Mouse (Mus musculus): Measurements from ENCODE around the gene Fgfr2.

DNA sequence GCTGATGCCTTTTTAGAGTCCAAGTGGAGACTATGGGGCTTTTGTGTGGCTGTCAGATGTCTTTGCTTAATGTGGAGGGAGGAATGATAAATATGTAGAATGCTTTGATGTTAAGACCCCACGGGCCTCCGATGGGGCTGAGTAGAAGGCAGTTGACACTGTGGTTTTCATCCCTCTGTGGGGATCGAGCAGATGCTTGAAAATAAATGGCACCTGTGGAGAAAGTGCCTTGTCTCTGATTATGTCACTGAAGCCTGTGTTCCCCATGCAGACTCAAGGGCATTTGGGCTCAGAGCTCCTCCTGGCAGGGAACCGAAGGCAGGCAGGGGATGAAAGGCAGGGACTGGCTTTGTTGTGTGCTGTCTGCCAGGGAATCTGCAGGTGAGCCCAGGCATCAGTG, 1272.6 kb downstream of the Fgfr2 start:
- TF ChIP-seq CTCF (conservative IDR thresholded peaks at IDR 0.05; ENCODE audit: low read length) = no peak
- no peak for TF ChIP-seq NANOG (IDR thresholded peaks at IDR 0.05; ENCODE audit: borderline replicate concordance, low read length)
- TF ChIP-seq POU5F1 (IDR thresholded peaks at IDR 0.05; ENCODE audit: borderline replicate concordance, low read length) = no peak

All from E14TG2a.4 (cell line).